Mouse (Mus musculus) brain, embryonic 14.5 days (tissue): Measurements from ENCODE around the gene Ubr4.
A peak's percentile ranks its signal among the peaks of the same experiment; 100 is the strongest.

Experiments used
- CTCF ChIP-seq: fragments of 200-500 bp; IDR thresholded peaks from 2 replicates; pipeline ENCODE4 v1.5.1; 2012; ENCODE audit warnings: inconsistent platforms, mild to moderate bottlenecking, moderate library complexity, borderline replicate concordance; ENCODE audit not compliant: insufficient read depth, insufficient read length; ENCODE audit errors: extremely low read depth
- POLR2A ChIP-seq: fragments of 200-500 bp; IDR thresholded peaks from 2 replicates; pipeline ENCODE4 v1.6.1; 2012; ENCODE audit warnings: mild to moderate bottlenecking, inconsistent platforms, borderline replicate concordance; ENCODE audit not compliant: poor library complexity, insufficient read depth, insufficient read length, severe bottlenecking; ENCODE audit errors: extremely low read depth

- TF ChIP-seq POLR2A: no peak
- TF ChIP-seq CTCF: peak; percentile 5; the same call in 1 of the 2 replicates
These were observed 65.5 kb downstream of the Ubr4 start for GRCm38 (mm10) chr4:139417868-139418267.
